Mouse (Mus musculus) limb, embryonic 12.5 days (tissue): Measurements from ENCODE around the gene 2010005H15Rik. TPM values are rescaled to one million over a fixed set of nuclear protein-coding genes. Genes with fewer than 3 reads are reported as not detected.
"Not testable (repeated sequence)": the region's sequence is repeated elsewhere in the genome, so short reads cannot be mapped to it uniquely, and the experiment has no call there.

Experiments used
- ATAC-seq: fragments of 200-750 bp; cut with Nextera tagmentation; 2 replicates; pipeline ENCODE4 v1.8.0; 2017; ENCODE audit warnings: low read depth, moderate TSS enrichment; ENCODE audit not compliant: insufficient number of reproducible peaks, insufficient read depth, low FRiP score, low TSS enrichment
- H3K27ac ChIP-seq: fragments of 300-500 bp; sonication (generic); 2 replicates; pipeline ENCODE4 v1.5.1; 2016; ENCODE audit warnings: mild to moderate bottlenecking, moderate library complexity
- H3K27me3 ChIP-seq: fragments of 300-500 bp; sonication (generic); 2 replicates; pipeline ENCODE4 v1.6.1; 2016; ENCODE audit warnings: mild to moderate bottlenecking, moderate library complexity
- H3K36me3 ChIP-seq: fragments of 300-500 bp; sonication (generic); 2 replicates; pipeline ENCODE4 v1.6.1; 2016; ENCODE audit warnings: mild to moderate bottlenecking, moderate library complexity
- H3K4me1 ChIP-seq: fragments of 300-500 bp; sonication (generic); replicated peaks from 2 replicates; pipeline ENCODE4 v1.6.1; 2016
- H3K4me2 ChIP-seq: fragments of 300-500 bp; sonication (generic); 2 replicates; pipeline ENCODE4 v1.6.1; 2016; ENCODE audit warnings: mild to moderate bottlenecking, moderate library complexity
- H3K4me3 ChIP-seq: fragments of 300-500 bp; sonication (generic); replicated peaks from 2 replicates; pipeline ENCODE4 v1.5.1; 2016; ENCODE audit warnings: mild to moderate bottlenecking
- H3K9ac ChIP-seq: fragments of 300-500 bp; sonication (generic); replicated peaks from 2 replicates; pipeline ENCODE4 v1.6.1; 2016; ENCODE audit warnings: mild to moderate bottlenecking, moderate library complexity
- H3K9me3 ChIP-seq: fragments of 300-500 bp; sonication (generic); 2 replicates; pipeline ENCODE4 v1.6.1; 2016; ENCODE audit warnings: mild to moderate bottlenecking, moderate library complexity
- WGBS: fragments of 180-500 bp; shearing (Covaris S2); methylation state at CpG from one replicate; pipeline ENCODE4 v1.1.7; 2016; 5-methylcytosine and 5-hydroxymethylcytosine counted together
- polyA plus RNA-seq: library from polyadenylated mRNA; unstranded; fragments of >200 nt; fragmentation: Nextera tagmentation; extraction: Ambion mirVana; gene quantifications from 2 replicates; pipeline ENCODE4 v1.2.1, GENCODE M21; 2016

2010005H15Rik gene
- polyA plus RNA-seq, result not detected in 2 replicates

DNA sequence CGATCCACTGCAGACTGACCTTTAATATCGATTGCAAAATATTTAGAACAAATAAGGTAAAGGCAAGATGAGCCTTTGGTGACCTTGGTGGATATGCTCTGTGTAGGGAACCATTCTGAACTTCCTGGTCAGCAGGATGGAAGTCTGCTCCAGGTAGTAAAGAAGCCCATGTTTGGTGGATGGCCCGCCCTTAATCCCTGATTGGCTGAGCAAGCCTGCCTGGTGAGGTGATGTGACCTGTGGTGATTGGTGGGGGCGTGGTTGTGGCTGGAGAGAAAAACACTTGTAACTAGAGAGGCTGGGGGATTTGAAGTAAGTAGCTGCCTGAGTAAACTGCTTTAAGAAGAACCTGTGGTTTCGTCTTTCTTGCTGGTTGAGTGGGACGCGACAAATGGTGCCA lies at the start of gene 2010005H15Rik:
2010005H15Rik (plus strand) TSS at position 301 of the 400 bp plus-strand sequence.
- H3K27me3 ChIP-seq, H3K4me3 ChIP-seq, H3K4me1 ChIP-seq, ATAC-seq, H3K27ac ChIP-seq, H3K4me2 ChIP-seq, H3K9ac ChIP-seq, H3K9me3 ChIP-seq, H3K36me3 ChIP-seq: not testable (repeated sequence)
- 87% methylated on average over 7 of the region's 7 CpGs for WGBS

GRCm38 (mm10) chr16:36176108-36176507 lies 45.2 kb upstream of the 2010005H15Rik start:
- Histone ChIP-seq H3K27ac (no peak overlapping the region), H3K36me3 (no peaks in the 10 kb centered on the region), H3K4me2 (no peak overlapping the region), H3K4me1 (no peaks in the 10 kb centered on the region), H3K9me3 (no peaks in the 10 kb centered on the region), H3K4me3 (no peak overlapping the region), H3K9ac (no peak overlapping the region), H3K27me3 (no peaks in the 10 kb centered on the region)
- no peak for ATAC-seq

DNA sequence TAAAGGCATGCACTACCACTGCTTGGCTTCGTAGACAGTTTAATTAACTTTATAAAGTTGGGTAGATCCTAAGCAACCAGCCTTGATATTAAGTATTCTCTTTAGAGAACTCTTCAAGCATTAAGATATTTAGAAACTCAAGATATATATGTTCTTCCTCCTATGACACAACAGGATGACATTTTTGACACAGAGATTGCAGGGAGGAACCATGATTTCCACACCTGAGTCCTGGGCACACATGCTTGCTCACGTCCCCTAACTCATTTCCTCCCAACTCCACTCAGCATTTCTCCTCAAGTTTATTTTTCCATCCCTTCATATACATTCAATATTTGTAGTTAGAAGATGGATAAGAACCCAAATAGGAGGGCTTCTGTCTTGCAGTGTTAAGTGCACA lies 41.4 kb upstream of the 2010005H15Rik start:
- Histone ChIP-seq H3K27ac (no peak overlapping the region), H3K36me3 (no peaks in the 10 kb centered on the region), H3K27me3 (no peaks in the 10 kb centered on the region), H3K9ac (no peak overlapping the region), H3K4me1 (no peaks in the 10 kb centered on the region), H3K9me3 (no peaks in the 10 kb centered on the region), H3K4me2 (no peak overlapping the region), H3K4me3 (no peak overlapping the region)
- 80% methylated on average over 2 of the region's 2 CpGs for WGBS
- no peak for ATAC-seq

DNA sequence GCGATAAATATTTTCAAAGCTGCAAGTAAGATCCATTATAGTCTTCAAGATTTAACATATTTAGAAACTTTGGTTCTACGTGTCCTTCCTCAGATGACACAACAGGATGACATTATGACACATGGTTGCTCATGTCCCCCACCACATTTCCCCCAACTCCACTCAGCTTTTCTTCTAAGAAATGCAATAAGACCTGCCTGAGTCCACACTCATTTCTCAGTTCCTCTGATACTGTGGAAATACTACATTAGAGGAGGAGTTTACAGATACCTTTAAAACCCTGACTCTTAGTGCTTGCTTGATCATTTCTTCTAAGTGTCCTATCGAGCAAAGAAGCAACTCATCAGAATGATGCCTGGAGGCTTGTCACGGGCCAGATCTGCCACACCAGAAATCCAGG lies 37.4 kb upstream of the 2010005H15Rik start, which contains the start of gene Gm5483:
Gm5483 (plus strand) TSS at position 301 of the 400 bp plus-strand sequence.
- H3K27me3 ChIP-seq, H3K4me2 ChIP-seq, H3K9me3 ChIP-seq, H3K36me3 ChIP-seq, H3K9ac ChIP-seq, H3K4me1 ChIP-seq, H3K4me3 ChIP-seq, ATAC-seq, H3K27ac ChIP-seq: not testable (repeated sequence)
- 83% methylated on average over 4 of the region's 4 CpGs for WGBS

DNA sequence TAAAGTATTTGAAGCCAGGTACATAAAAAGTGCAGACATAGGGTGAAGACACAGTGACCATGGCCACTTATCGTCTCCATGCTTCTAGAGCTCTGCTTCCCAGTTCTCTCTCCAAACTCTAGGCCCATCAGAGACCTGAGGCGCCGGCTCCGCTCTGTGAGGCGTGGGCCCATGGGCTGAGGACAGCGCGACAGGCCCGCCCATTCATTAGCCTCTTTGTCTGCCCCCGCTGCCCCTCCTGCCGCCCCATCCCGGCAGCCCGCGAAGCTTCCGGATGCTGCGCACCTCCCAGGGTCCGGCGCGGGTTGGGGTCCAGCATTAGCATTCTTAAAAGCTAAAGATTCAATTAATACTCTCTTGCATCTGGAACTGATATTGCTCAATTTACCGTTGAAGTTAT lies 22.0 kb upstream of the 2010005H15Rik start:
- H3K9ac ChIP-seq, result no peak overlapping the region
- H3K4me2 ChIP-seq, result no peak overlapping the region
- no peaks in the 10 kb centered on the region for H3K9me3 ChIP-seq
- no peaks in the 10 kb centered on the region for H3K27me3 ChIP-seq
- 52% methylated on average over 19 of the region's 19 CpGs for WGBS
- no peak overlapping the region for H3K4me3 ChIP-seq
- ATAC-seq, result no peak
- no peak overlapping the region for H3K27ac ChIP-seq
- H3K4me1 ChIP-seq, result no peaks in the 10 kb centered on the region
- H3K36me3 ChIP-seq, result no peaks in the 10 kb centered on the region

DNA sequence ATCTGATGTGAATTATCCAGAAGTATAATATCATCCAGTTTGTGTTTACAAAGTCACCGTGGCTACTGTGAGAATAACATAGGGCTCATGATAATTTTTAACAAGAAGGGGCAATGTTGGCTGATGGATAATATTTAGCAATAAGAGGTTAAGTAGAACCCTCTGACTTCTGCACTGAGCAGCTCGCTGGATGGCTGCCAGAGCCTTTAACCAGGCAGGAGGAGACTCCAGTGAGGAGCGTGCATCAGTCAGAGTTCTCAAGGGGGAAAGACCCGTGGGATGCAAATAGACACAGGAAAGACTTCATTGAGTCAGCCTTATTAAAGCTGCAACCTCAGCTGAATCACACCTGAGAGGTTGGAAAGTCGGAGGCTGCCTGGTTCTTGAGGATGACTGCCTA lies 17.4 kb upstream of the 2010005H15Rik start:
- Histone ChIP-seq H3K36me3 (no peaks in the 10 kb centered on the region), H3K9me3 (no peaks in the 10 kb centered on the region), H3K4me1 (no peaks in the 10 kb centered on the region), H3K9ac (no peak overlapping the region), H3K27ac (no peak overlapping the region), H3K4me3 (no peak overlapping the region), H3K27me3 (no peaks in the 10 kb centered on the region), H3K4me2 (no peak overlapping the region)
- ATAC-seq, result no peak
- 81% methylated on average over 5 of the region's 5 CpGs for WGBS

DNA sequence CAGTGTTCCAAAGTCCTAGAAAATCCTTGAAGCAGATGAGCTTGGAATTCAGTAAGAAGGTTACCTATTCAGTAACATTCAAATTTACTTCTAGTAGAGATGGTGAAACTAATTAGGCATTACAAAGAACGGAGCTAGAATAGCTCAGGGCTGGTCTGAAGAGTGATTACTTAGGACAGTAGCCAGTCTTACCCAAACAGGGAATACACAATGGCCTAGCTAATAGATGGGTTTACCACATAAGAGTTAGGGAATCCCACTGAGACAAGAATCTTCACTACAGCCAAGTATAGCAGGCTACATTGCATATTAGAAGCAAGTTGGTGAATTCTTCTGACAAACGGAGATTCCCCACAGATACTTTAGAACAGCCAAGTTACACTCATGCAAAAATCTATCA lies 15.6 kb upstream of the 2010005H15Rik start:
- not testable (repeated sequence) for H3K4me1 ChIP-seq, H3K9ac ChIP-seq, H3K27ac ChIP-seq, H3K36me3 ChIP-seq, H3K4me2 ChIP-seq, H3K27me3 ChIP-seq, ATAC-seq, H3K9me3 ChIP-seq, H3K4me3 ChIP-seq
- WGBS, result 44% methylated on average over 2 of the region's 2 CpGs

GRCm38 (mm10) chr16:36209967-36210453 lies 11.3 kb upstream of the 2010005H15Rik start, which contains the start of gene Gm5416:
Gene Gm5416, plus strand, starts transcription at chr16:36210403.
- H3K36me3 ChIP-seq, result no peaks in the 10 kb centered on the region
- H3K4me2 ChIP-seq, result no peak within 1 kb of the TSS
- H3K4me1 ChIP-seq, result no peaks in the 10 kb centered on the region
- 78% methylated on average over 2 of the region's 2 CpGs for WGBS
- H3K27me3 ChIP-seq, result no peaks in the 10 kb centered on the region
- no peak for ATAC-seq
- no peak within 1 kb of the TSS for H3K9ac ChIP-seq
- H3K4me3 ChIP-seq, result no peak within 1 kb of the TSS
- no peaks in the 10 kb centered on the region for H3K9me3 ChIP-seq
- no peak within 1 kb of the TSS for H3K27ac ChIP-seq

DNA sequence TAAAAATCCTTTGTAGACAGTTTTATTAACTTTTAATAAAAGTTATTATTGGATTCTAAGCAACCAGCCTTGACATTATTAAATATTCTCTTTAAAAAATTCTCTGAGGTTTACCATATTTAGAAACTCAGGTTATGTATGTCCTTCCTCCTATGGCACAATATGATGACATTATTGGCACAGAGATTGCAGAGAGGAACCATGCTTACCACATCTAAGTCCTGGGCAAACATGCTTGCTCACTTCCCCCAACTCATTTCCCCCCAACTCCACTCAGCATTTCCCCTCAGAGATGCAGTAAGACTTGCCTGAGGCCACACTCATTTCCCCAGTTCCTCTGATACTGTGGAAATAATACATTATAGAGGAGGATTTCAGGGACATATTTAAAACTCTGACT lies 39.3 kb downstream of the 2010005H15Rik start:
- not testable (repeated sequence) for H3K27me3 ChIP-seq, H3K9me3 ChIP-seq, H3K4me1 ChIP-seq, H3K4me3 ChIP-seq, ATAC-seq, H3K9ac ChIP-seq, H3K36me3 ChIP-seq, H3K4me2 ChIP-seq, H3K27ac ChIP-seq

DNA sequence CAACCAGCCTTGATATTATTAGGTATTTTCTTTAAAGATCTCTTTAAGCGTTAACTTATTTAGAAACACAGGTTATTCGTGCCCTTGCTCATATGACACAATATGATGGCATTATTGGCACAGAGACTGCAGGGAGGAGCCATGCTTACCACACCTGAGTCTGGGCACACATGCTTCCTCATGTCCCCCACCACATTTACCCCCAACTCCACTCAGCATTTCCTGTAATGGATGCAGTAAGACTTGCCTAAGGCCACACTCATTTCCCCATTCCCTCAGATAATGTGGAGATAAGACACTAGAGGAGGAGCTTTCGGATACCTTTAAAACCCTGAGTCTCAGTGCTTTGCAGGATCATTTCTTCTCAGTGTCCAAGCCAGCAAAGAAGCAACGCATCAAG lies 55.5 kb downstream of the 2010005H15Rik start, which contains the start of gene Stfa1:
Stfa1 (plus strand) TSS at position 156 of the 400 bp plus-strand sequence.
- not testable (repeated sequence) for H3K27me3 ChIP-seq, H3K36me3 ChIP-seq, H3K9me3 ChIP-seq, ATAC-seq, H3K4me1 ChIP-seq, H3K4me2 ChIP-seq, H3K27ac ChIP-seq, H3K9ac ChIP-seq, H3K4me3 ChIP-seq
- 83% methylated on average over 4 of the region's 4 CpGs for WGBS

GRCm38 (mm10) chr16:36289140-36289539 lies 67.9 kb downstream of the 2010005H15Rik start:
- no peak overlapping the region for H3K27ac ChIP-seq
- H3K9me3 ChIP-seq, result no peaks in the 10 kb centered on the region
- H3K4me1 ChIP-seq, result no peaks in the 10 kb centered on the region
- H3K4me2 ChIP-seq, result no peak overlapping the region
- no peak for ATAC-seq
- no peak overlapping the region for H3K4me3 ChIP-seq
- H3K36me3 ChIP-seq, result no peaks in the 10 kb centered on the region
- WGBS, result 81% methylated on average over 4 of the region's 4 CpGs
- no peak overlapping the region for H3K9ac ChIP-seq
- no peaks in the 10 kb centered on the region for H3K27me3 ChIP-seq
